Mouse (Mus musculus) bone marrow macrophage, adult 2 months (primary cell): ENCODE measurements around the gene Atxn7l2.

Experiments used
- CTCF ChIP-seq: IDR thresholded peaks from 2 replicates; pipeline ENCODE4 v1.5.1; 2012; ENCODE audit warnings: low read depth, mild to moderate bottlenecking, low read length, moderate library complexity
- POLR2A ChIP-seq: IDR thresholded peaks from 2 replicates; pipeline ENCODE4 v1.6.1; 2012; ENCODE audit warnings: mild to moderate bottlenecking, low read depth, low read length, borderline replicate concordance

GRCm38 (mm10) chr3:108166486-108167211 is 44.1 kb downstream of the Atxn7l2 start:
- TF ChIP-seq CTCF = no peak
- no peak for TF ChIP-seq POLR2A
